8 mouse cellular contexts compared by ENCODE assay signal in the genomic region with DNA sequence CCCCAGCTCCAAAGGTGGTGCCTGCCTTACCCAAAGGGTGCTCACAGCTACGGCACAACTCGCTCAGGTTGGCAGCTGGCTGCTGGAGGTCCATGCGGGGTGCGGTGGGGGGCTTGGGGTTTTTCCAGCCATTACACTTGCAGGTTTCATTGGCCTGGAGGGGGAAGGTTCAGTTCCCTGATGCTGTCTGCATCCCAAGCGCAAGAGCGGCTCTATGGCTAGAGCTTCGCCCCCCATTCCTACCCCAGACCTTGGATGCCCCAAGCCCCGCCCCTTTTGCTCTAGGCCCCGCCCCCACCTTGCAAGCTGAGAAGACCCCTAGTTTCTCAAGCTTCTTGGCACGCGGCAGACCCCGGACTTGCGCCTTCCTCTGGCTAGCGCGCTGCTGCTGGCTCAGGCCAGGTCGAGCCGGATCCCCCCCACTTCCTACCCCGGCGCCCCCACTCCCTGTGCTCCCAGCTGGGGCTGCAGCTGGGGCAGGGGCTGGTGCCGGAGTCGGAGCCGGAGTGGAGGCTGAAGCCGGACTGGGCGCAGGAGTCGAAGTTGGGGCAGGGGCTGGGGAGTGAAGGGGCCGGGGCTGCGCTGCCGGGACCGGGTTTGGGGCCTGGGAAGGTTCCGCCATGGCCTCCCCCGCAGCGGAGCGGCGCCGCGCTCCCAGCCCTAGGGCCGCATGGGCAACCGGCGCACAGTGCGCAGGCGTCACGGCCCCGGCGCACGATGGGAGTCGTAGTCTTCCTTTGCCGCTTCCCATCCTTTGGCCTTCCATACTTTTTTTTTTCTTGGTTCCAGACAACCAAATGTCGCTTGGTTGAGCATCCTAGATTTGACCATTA. TPM values are rescaled to one million over a fixed set of nuclear protein-coding genes. Genes with fewer than 3 reads are reported as not detected.
DNase-seq lines count a peak whose midpoint lies in the region; ATAC-seq and TF ChIP-seq lines count a peak whose summit lies in the region.

Gene Kat2a, minus strand, starts transcription at position 683 of the 833 bp plus-strand sequence.

- WGBS in intestine, postnatal 0 days: 2% methylated on average over 47 of the region's 48 CpGs
- 3% methylated on average over 48 of the region's 48 CpGs for WGBS in limb, embryonic 11.5 days
- 2% methylated on average over 48 of the region's 48 CpGs for WGBS in midbrain, embryonic 13.5 days

- H3K9me3 ChIP-seq in intestine, postnatal 0 days (ENCODE audit: control insufficient read depth): no peaks in the 10 kb centered on the region
- H3K9me3 ChIP-seq in limb, embryonic 11.5 days (ENCODE audit: control insufficient read depth, low read length): no peaks in the 10 kb centered on the region
- no peaks in the 10 kb centered on the region for H3K9me3 ChIP-seq in midbrain, embryonic 13.5 days

- H3K27ac ChIP-seq in intestine, postnatal 0 days (ENCODE audit: low read depth, low read length): 0 out of 2 replicates have a peak within 1 kb of the TSS, but pooled peaks have one; percentile 35
- H3K27ac ChIP-seq in limb, embryonic 11.5 days (replicated peaks; ENCODE audit: low read depth, low read length): peak within 1 kb of the TSS; percentile 86
- H3K27ac ChIP-seq in midbrain, embryonic 13.5 days: peak within 1 kb of the TSS; percentile 74

- H3K36me3 ChIP-seq in intestine, postnatal 0 days (ENCODE audit: control insufficient read depth, insufficient read depth): peaks cover 48% of the 10 kb centered on the region
- H3K36me3 ChIP-seq in limb, embryonic 11.5 days (ENCODE audit: control insufficient read depth, insufficient read depth, low read length): peaks cover 16% of the 10 kb centered on the region
- H3K36me3 ChIP-seq in midbrain, embryonic 13.5 days: peaks cover 55% of the 10 kb centered on the region

- peak within 1 kb of the TSS; percentile 83 for H3K4me3 ChIP-seq in intestine, postnatal 0 days (ENCODE audit: low read depth, low read length)
- peak within 1 kb of the TSS; percentile 85 for H3K4me3 ChIP-seq in limb, embryonic 11.5 days (ENCODE audit: low read depth, low read length)
- H3K4me3 ChIP-seq in midbrain, embryonic 13.5 days (replicated peaks): peak within 1 kb of the TSS; percentile 99

- 0 out of 2 replicates have a peak, but pooled peaks cover 5% of the 10 kb centered on the region for H3K4me1 ChIP-seq in intestine, postnatal 0 days (replicated peaks; ENCODE audit: control insufficient read depth, insufficient read depth, low read length)
- H3K4me1 ChIP-seq in limb, embryonic 11.5 days (ENCODE audit: control insufficient read depth, insufficient read depth, low read length): peaks cover 19% of the 10 kb centered on the region
- peaks cover 38% of the 10 kb centered on the region for H3K4me1 ChIP-seq in midbrain, embryonic 13.5 days (replicated peaks)

- DNase-seq in layer of hippocampus, adult 11-12 months (ENCODE audit: low spot score): peak; percentile 82
- no peak for DNase-seq in layer of hippocampus, adult 9-10 months (ENCODE audit: low spot score)
- peak; percentile 83 for DNase-seq in embryo, embryonic 11.5 days (ENCODE audit: low read depth, low spot score)
- no peak for DNase-seq in gonadal fat pad, adult 2 months (ENCODE audit: low read depth)
- DNase-seq in limb, embryonic 11.5 days (ENCODE audit: low spot score): peak; percentile 86
- DNase-seq in spleen, postnatal 36 days (ENCODE audit: low spot score in 2 of 2): peak; percentile 77 to 80

- peak within 1 kb of the TSS; percentile 65 for H3K9ac ChIP-seq in intestine, postnatal 0 days (ENCODE audit: low read depth, low read length)
- H3K9ac ChIP-seq in limb, embryonic 11.5 days (ENCODE audit: low read length): peak within 1 kb of the TSS; percentile 96
- H3K9ac ChIP-seq in midbrain, embryonic 13.5 days (replicated peaks): peak within 1 kb of the TSS; percentile 92

- no peak for TF ChIP-seq CTCF in intestine, postnatal 0 days (IDR thresholded peaks at IDR 0.05; ENCODE audit: low read depth)

- H3K4me2 ChIP-seq in intestine, postnatal 0 days (replicated peaks; ENCODE audit: low read depth): peak within 1 kb of the TSS; percentile 98
- H3K4me2 ChIP-seq in limb, embryonic 11.5 days (ENCODE audit: low read depth, severe bottlenecking): peak within 1 kb of the TSS; percentile 70
- peak within 1 kb of the TSS; percentile 76 for H3K4me2 ChIP-seq in midbrain, embryonic 13.5 days (replicated peaks)

- H3K27me3 ChIP-seq in intestine, postnatal 0 days (replicated peaks; ENCODE audit: control insufficient read depth, insufficient read depth, low read length): no peaks in the 10 kb centered on the region
- no peaks in the 10 kb centered on the region for H3K27me3 ChIP-seq in limb, embryonic 11.5 days (ENCODE audit: control insufficient read depth, insufficient read depth, low read length)
- H3K27me3 ChIP-seq in midbrain, embryonic 13.5 days: no peaks in the 10 kb centered on the region

- peak; percentile 72 for ATAC-seq in intestine, postnatal 0 days
- peak; percentile 82 for ATAC-seq in limb, embryonic 11.5 days (ENCODE audit: insufficient number of reproducible peaks, low FRiP score, low TSS enrichment, low read depth)
- ATAC-seq in midbrain, embryonic 13.5 days: peak; percentile 90

RNA-seq across cellular contexts. Expression of gene Kat2a, which starts in this region (rescaled TPM):
- polyA plus RNA-seq in gonadal fat pad, adult 2 months (2012; rRNA removed): 28.0 and 29.0 TPM in 2 replicates
- 11.8 and 12.3 TPM in 2 replicates for polyA plus RNA-seq in intestine, postnatal 0 days (2015; fragmentation: Nextera tagmentation; extraction: Ambion mirVana)
- 60.1 and 68.9 TPM in 2 replicates for polyA plus RNA-seq in limb, embryonic 11.5 days (2014; fragmentation: Nextera tagmentation; extraction: Ambion mirVana)
- polyA plus RNA-seq in midbrain, embryonic 13.5 days (2015; fragmentation: Nextera tagmentation; extraction: Ambion mirVana): 44.5 and 47.7 TPM in 2 replicates

Comparison
In these comparisons a context has a peak if more than half of its experiments do, and no peak if none do; other contexts are left out.
1. DNase-seq: peak in layer of hippocampus, adult 11-12 months (single experiment), embryo, embryonic 11.5 days (single experiment), limb, embryonic 11.5 days (single experiment) and spleen, postnatal 36 days (2 of 2); none in layer of hippocampus, adult 9-10 months (single experiment) and gonadal fat pad, adult 2 months (single experiment).
2. H3K27ac ChIP-seq: peak in every context shown above with its lines; median percentile 86 in limb, embryonic 11.5 days; 74 in midbrain, embryonic 13.5 days; 35 in intestine, postnatal 0 days.
3. Peak in every context shown above with its lines, with median percentiles within 50 percentile points of each other: ATAC-seq, H3K4me2 ChIP-seq, H3K4me3 ChIP-seq and H3K9ac ChIP-seq.